Mouse (Mus musculus) heart, embryonic 13.5 days (tissue): ENCODE measurements at regions not wholly inside any gene's neighbourhood (a gene's known extent, or its start where the extent isn't known, plus 50 kb on each side); places are given as distances from the start of the nearest gene placed in this dataset.
"Not testable (repeated sequence)": the region's sequence is repeated elsewhere in the genome, so short reads cannot be mapped to it uniquely, and the experiment has no call there.

Experiments
- ATAC-seq: fragments of 200-750 bp; cut with Nextera tagmentation; 2 replicates; pipeline ENCODE4 v1.8.0; 2017; ENCODE audit warnings: moderate TSS enrichment; ENCODE audit not compliant: insufficient number of reproducible peaks, low FRiP score, low TSS enrichment; ENCODE audit errors: extremely low read depth
- H3K27ac ChIP-seq: fragments of 300-500 bp; sonication (generic); replicated peaks from 2 replicates; pipeline ENCODE4 v1.5.1; 2015; ENCODE audit warnings: moderate library complexity, mild to moderate bottlenecking, inconsistent platforms
- H3K27me3 ChIP-seq: fragments of 300-500 bp; sonication (generic); replicated peaks from 2 replicates; pipeline ENCODE4 v1.6.1; 2015; ENCODE audit warnings: mild to moderate bottlenecking, inconsistent platforms
- H3K36me3 ChIP-seq: fragments of 300-500 bp; sonication (generic); 2 replicates; pipeline ENCODE4 v1.6.1; 2015; ENCODE audit warnings: mild to moderate bottlenecking, inconsistent platforms
- H3K4me1 ChIP-seq: fragments of 300-500 bp; sonication (generic); 2 replicates; pipeline ENCODE4 v1.6.1; 2015; ENCODE audit warnings: inconsistent platforms
- H3K4me2 ChIP-seq: fragments of 300-500 bp; sonication (generic); 2 replicates; pipeline ENCODE4 v1.6.1; 2015; ENCODE audit warnings: inconsistent platforms, mild to moderate bottlenecking, moderate library complexity
- H3K4me3 ChIP-seq: fragments of 300-500 bp; sonication (generic); 2 replicates; pipeline ENCODE4 v1.5.1; 2015; ENCODE audit warnings: moderate library complexity, mild to moderate bottlenecking, inconsistent platforms
- H3K9ac ChIP-seq: fragments of 300-500 bp; sonication (generic); 2 replicates; pipeline ENCODE4 v1.6.1; 2015; ENCODE audit warnings: inconsistent platforms, mild to moderate bottlenecking, moderate library complexity
- H3K9me3 ChIP-seq: fragments of 300-500 bp; sonication (generic); 2 replicates; pipeline ENCODE4 v1.6.1; 2016; ENCODE audit warnings: inconsistent platforms
- whole genome bisulfite sequencing: fragments of 180-500 bp; shearing (Covaris S2); methylation state at CpG from one replicate; pipeline ENCODE4 v1.1.7; 2015; ENCODE audit warnings: mixed read lengths; 5-methylcytosine and 5-hydroxymethylcytosine counted together

DNA sequence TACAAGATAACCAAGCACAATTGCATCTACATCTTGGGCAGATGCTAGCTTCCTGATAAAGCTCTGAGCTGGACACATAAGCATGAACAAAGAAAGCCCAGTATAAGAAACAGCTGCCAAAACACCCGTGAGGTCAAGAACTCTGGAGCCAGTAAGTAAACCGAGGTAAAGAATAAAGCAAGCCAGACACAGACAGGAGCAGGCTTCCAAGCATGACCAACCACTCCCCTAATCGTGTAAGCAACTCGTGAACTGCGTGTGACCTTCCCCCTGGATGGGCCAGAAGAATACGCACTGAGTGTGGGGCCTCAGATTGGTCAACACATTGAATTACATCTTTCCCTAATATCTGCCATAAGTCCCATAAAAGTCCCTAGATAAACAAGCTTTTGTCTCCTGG, 170.1 kb downstream of the Rchy1 start:
- H3K27ac ChIP-seq = no peak overlapping the region
- 76% methylated on average over 6 of the region's 6 CpGs for WGBS
- H3K4me3 ChIP-seq = no peak overlapping the region
- no peak overlapping the region for H3K9ac ChIP-seq
- H3K4me2 ChIP-seq = no peak overlapping the region
- H3K27me3 ChIP-seq = no peaks in the 10 kb centered on the region
- H3K36me3 ChIP-seq = no peaks in the 10 kb centered on the region
- no peaks in the 10 kb centered on the region for H3K9me3 ChIP-seq
- no peak for ATAC-seq
- H3K4me1 ChIP-seq = no peaks in the 10 kb centered on the region

- Histone ChIP-seq H3K4me1 (no peaks in the 10 kb centered on the region), H3K36me3 (no peaks in the 10 kb centered on the region), H3K9me3 (no peaks in the 10 kb centered on the region), H3K27ac (no peak overlapping the region), H3K4me2 (no peak overlapping the region), H3K9ac (no peak overlapping the region), H3K4me3 (no peak overlapping the region), H3K27me3 (no peaks in the 10 kb centered on the region)
- no peak for ATAC-seq
- WGBS = 49% methylated on average over 2 of the region's 2 CpGs
These were observed 172.5 kb downstream of the Rchy1 start for GRCm38 (mm10) chr5:91790412-91790811.

DNA sequence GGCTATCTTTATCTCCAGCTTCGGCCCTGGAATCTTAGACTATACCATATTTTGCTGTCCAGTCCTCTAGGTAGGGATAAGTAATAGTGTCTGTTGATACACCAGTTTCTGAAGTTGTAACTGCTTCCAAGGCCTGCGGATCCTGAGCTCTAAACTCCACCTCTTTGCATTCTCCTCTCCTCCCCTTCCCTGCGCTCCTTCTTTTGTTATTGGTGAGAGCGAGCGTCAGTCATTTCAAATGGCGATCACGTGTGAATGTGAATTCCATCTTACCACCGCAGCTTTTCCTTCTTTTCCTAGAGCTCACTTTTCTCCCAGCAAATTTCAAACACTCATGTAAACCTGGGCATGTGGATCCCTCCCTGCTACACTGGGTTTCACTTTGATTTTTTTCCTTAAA, 178.9 kb downstream of the Rchy1 start:
- no peak for ATAC-seq
- Histone ChIP-seq H3K4me3 (no peak overlapping the region), H3K36me3 (no peaks in the 10 kb centered on the region), H3K27me3 (no peaks in the 10 kb centered on the region), H3K9ac (no peak overlapping the region), H3K27ac (no peak overlapping the region), H3K9me3 (no peaks in the 10 kb centered on the region), H3K4me1 (no peaks in the 10 kb centered on the region), H3K4me2 (no peak overlapping the region)
- 89% methylated on average over 8 of the region's 8 CpGs for WGBS

DNA sequence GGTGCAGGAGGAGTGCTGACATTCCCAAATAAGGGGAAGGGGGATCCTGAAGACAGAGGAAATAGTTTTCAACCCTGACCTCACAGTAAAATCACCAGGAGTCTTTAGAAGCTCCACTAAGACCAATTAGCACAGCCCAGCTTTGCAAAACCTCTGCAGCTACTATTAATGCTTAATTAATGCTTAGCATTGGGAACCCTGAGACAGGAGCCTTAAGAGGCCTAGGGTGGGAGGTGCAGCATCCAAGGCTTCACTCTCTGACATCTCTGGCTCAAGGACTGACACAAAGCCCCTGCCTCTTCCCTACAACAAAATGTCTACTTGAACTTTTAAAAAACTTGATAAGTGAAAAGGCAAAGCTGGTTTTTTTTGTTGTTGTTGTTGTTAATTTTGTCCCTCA, 185.9 kb downstream of the Rchy1 start:
- H3K4me3 ChIP-seq = no peak overlapping the region
- H3K9ac ChIP-seq = no peak overlapping the region
- no peak overlapping the region for H3K27ac ChIP-seq
- no peaks in the 10 kb centered on the region for H3K27me3 ChIP-seq
- H3K4me2 ChIP-seq = no peak overlapping the region
- no peaks in the 10 kb centered on the region for H3K4me1 ChIP-seq
- ATAC-seq = no peak
- H3K36me3 ChIP-seq = no peaks in the 10 kb centered on the region
- no peaks in the 10 kb centered on the region for H3K9me3 ChIP-seq

DNA sequence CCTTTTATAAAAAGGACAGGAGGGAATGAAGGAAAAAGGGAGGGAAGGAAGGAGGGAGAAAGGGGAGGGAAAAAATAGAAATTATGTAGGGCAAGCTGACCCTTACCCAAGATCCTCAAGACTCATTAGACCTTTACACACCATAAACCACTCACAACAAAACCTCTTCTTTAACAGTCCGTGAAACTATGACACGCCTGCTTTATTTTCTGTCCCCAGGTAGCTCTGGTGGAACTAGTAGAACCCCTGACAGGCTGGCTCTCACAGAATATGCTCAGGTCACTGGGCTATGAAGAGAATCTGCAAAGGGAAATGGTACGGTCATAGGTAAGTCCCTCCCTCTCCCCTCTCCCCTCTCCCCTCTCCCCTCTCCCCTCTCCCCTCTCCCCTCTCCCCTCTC, 188.8 kb downstream of the Rchy1 start:
- WGBS = 79% methylated on average over 3 of the region's 3 CpGs
- no peak overlapping the region for H3K4me2 ChIP-seq

GRCm38 (mm10) chr5:91767886-91768285, 195.0 kb downstream of the Rchy1 start:
- no peaks in the 10 kb centered on the region for H3K36me3 ChIP-seq
- H3K4me1 ChIP-seq = peaks cover 6% of the 10 kb centered on the region; the same call in 1 of the 2 replicates
- H3K4me3 ChIP-seq = no peak overlapping the region
- ATAC-seq = no peak
- no peaks in the 10 kb centered on the region for H3K27me3 ChIP-seq
- H3K9me3 ChIP-seq = no peaks in the 10 kb centered on the region
- no peak overlapping the region for H3K9ac ChIP-seq
- WGBS = 75% methylated on average over 7 of the region's 7 CpGs
- no peak overlapping the region for H3K4me2 ChIP-seq
- no peak overlapping the region for H3K27ac ChIP-seq

More for the DNA sequence above, 188.8 kb downstream of the Rchy1 start:
- Histone ChIP-seq H3K36me3 (no peaks in the 10 kb centered on the region), H3K4me3 (no peak overlapping the region), H3K9ac (no peak overlapping the region), H3K9me3 (no peaks in the 10 kb centered on the region), H3K27me3 (no peaks in the 10 kb centered on the region), H3K27ac (no peak overlapping the region), H3K4me1 (peaks cover 3% of the 10 kb centered on the region; the same call in 1 of the 2 replicates)
- ATAC-seq = no peak

- no peaks in the 10 kb centered on the region for H3K27me3 ChIP-seq
- no peaks in the 10 kb centered on the region for H3K9me3 ChIP-seq
- peaks cover 6% of the 10 kb centered on the region; the same call in 1 of the 2 replicates for H3K4me1 ChIP-seq
- no peaks in the 10 kb centered on the region for H3K36me3 ChIP-seq
- H3K9ac ChIP-seq = no peak overlapping the region
- no peak overlapping the region for H3K27ac ChIP-seq
- ATAC-seq = no peak
- WGBS = 63% methylated on average over 10 of the region's 10 CpGs
- H3K4me2 ChIP-seq = no peak overlapping the region
- no peak overlapping the region for H3K4me3 ChIP-seq
These were observed 195.8 kb downstream of the Rchy1 start for GRCm38 (mm10) chr5:91767060-91767459.

DNA sequence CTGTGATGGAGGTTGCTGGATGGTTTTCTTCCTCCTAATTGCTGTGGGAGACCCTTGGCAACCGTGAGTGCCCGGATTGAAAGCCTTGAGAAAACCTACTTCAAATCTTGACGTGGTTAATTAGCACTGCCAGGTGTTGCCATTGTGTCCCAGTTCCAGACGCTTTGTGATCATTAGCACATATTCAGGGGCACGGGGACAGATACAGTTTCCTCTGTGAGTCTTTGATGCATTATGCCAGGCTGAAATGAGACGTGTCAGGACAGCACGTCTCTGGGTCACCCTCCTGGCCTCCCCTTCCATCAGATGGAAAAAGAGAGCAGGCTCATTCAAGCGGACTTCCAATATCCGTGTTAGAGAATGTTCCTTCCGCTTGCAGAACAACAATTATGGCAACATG, 198.2 kb downstream of the Rchy1 start:
- H3K4me2 ChIP-seq = no peak overlapping the region
- no peaks in the 10 kb centered on the region for H3K27me3 ChIP-seq
- H3K9ac ChIP-seq = no peak overlapping the region
- no peaks in the 10 kb centered on the region for H3K9me3 ChIP-seq
- whole genome bisulfite sequencing = 76% methylated on average over 10 of the region's 10 CpGs
- no peaks in the 10 kb centered on the region for H3K36me3 ChIP-seq
- H3K4me1 ChIP-seq = 0 out of 2 replicates have a peak, but pooled peaks cover 3% of the 10 kb centered on the region
- ATAC-seq = no peak
- no peak overlapping the region for H3K4me3 ChIP-seq
- H3K27ac ChIP-seq = no peak overlapping the region

GRCm38 (mm10) chr5:91762589-91762988, 200.3 kb downstream of the Rchy1 start:
- Histone ChIP-seq H3K9me3 (no peaks in the 10 kb centered on the region), H3K27ac (no peak overlapping the region), H3K27me3 (no peaks in the 10 kb centered on the region), H3K4me2 (no peak overlapping the region), H3K4me3 (no peak overlapping the region), H3K4me1 (0 out of 2 replicates have a peak, but pooled peaks cover 3% of the 10 kb centered on the region), H3K36me3 (no peaks in the 10 kb centered on the region), H3K9ac (no peak overlapping the region)
- WGBS = 62% methylated on average over 6 of the region's 6 CpGs
- no peak for ATAC-seq

- no peak for ATAC-seq
- H3K4me1 ChIP-seq = peaks cover 5% of the 10 kb centered on the region; the same call in 1 of the 2 replicates
- no peaks in the 10 kb centered on the region for H3K36me3 ChIP-seq
- no peaks in the 10 kb centered on the region for H3K27me3 ChIP-seq
- 46% methylated on average over 10 of the region's 10 CpGs for WGBS
- no peak overlapping the region for H3K9ac ChIP-seq
- H3K4me3 ChIP-seq = no peak overlapping the region
- H3K9me3 ChIP-seq = no peaks in the 10 kb centered on the region
- H3K4me2 ChIP-seq = no peak overlapping the region
- H3K27ac ChIP-seq = no peak overlapping the region
These were observed 206.9 kb downstream of the Rchy1 start for GRCm38 (mm10) chr5:91755958-91756357.

DNA sequence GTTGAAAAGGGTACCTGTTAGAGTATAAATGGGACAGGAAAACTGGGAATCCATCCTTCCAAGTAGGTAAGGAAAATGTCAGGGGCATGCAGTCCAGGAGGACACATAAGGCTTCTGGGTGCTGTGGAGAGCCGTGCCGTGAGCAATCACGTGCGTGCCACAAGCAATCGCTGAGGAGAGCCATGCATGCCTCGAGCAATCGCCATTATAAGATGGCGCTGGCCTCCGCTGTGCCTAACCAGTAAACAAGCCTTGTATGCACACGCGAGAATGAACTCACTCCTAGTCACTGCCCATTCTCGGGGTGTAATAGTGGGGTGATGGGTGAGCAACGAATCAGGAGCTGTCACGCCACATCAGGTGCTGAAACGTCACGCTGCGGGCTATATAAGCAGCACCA, 210.0 kb downstream of the Rchy1 start:
- H3K4me2 ChIP-seq, H3K9ac ChIP-seq, H3K9me3 ChIP-seq, H3K4me3 ChIP-seq, H3K27me3 ChIP-seq, H3K27ac ChIP-seq, H3K36me3 ChIP-seq, ATAC-seq: not testable (repeated sequence)
- H3K4me1 ChIP-seq = peaks cover 17% of the 10 kb centered on the region
- WGBS = 87% methylated on average over 17 of the region's 17 CpGs

GRCm38 (mm10) chr5:91751168-91751567, 211.7 kb downstream of the Rchy1 start:
- H3K9ac ChIP-seq = no peak overlapping the region
- H3K4me2 ChIP-seq = no peak overlapping the region
- H3K4me3 ChIP-seq = no peak overlapping the region
- H3K4me1 ChIP-seq = peaks cover 17% of the 10 kb centered on the region
- H3K9me3 ChIP-seq = no peaks in the 10 kb centered on the region
- WGBS = 41% methylated on average over 6 of the region's 6 CpGs
- no peak overlapping the region for H3K27ac ChIP-seq
- no peaks in the 10 kb centered on the region for H3K36me3 ChIP-seq
- H3K27me3 ChIP-seq = no peaks in the 10 kb centered on the region
- no peak for ATAC-seq
